In genomic region chr3:88544955-88545591, GRCm38 (mm10) we compare ENCODE assay signal across 14 mouse cellular contexts. TPM values are rescaled to one million over a fixed set of nuclear protein-coding genes. Genes with fewer than 3 reads are reported as not detected.
A peak's percentile ranks its signal among the peaks of the same experiment; 100 is the strongest.
DNase-seq lines count a peak whose midpoint lies in the region; ATAC-seq lines count a peak whose summit lies in the region.
"Had no signal": no experiment of that assay in that cellular context is flagged by ENCODE, and none has a peak within 500 bp of the region (broad histone marks: within the 10 kb centered on the region; RNA-seq: fewer than 3 reads in every experiment).

No protein-coding gene starts in this region.

- H3K4me2 ChIP-seq in hindbrain, embryonic 12.5 days (replicated peaks): no peak overlapping the region
- no peak overlapping the region for H3K4me2 ChIP-seq in hindbrain, embryonic 16.5 days (ENCODE audit: low read length)
- H3K4me2 ChIP-seq in stomach, embryonic 16.5 days (ENCODE audit: low read depth, low read length): peak overlapping the region; percentile 10; the same call in 1 of the 2 replicates
- no peak overlapping the region for H3K4me2 ChIP-seq in liver, embryonic 12.5 days

- H3K36me3 ChIP-seq in hindbrain, embryonic 12.5 days: peaks cover 9% of the 10 kb centered on the region
- no peaks in the 10 kb centered on the region for H3K36me3 ChIP-seq in hindbrain, embryonic 16.5 days (ENCODE audit: control insufficient read depth, insufficient read depth, low read length)
- no peaks in the 10 kb centered on the region for H3K36me3 ChIP-seq in stomach, embryonic 16.5 days (ENCODE audit: control insufficient read depth, insufficient read depth, low read length)
- peaks cover 3% of the 10 kb centered on the region; the same call in 1 of the 2 replicates for H3K36me3 ChIP-seq in liver, embryonic 12.5 days

- H3K9me3 ChIP-seq in hindbrain, embryonic 12.5 days (replicated peaks): no peaks in the 10 kb centered on the region
- no peaks in the 10 kb centered on the region for H3K9me3 ChIP-seq in hindbrain, embryonic 16.5 days (ENCODE audit: control insufficient read depth, low read length)
- no peaks in the 10 kb centered on the region for H3K9me3 ChIP-seq in stomach, embryonic 16.5 days (replicated peaks; ENCODE audit: control insufficient read depth, low read length)
- no peaks in the 10 kb centered on the region for H3K9me3 ChIP-seq in liver, embryonic 12.5 days (replicated peaks)

- H3K27ac ChIP-seq in hindbrain, embryonic 12.5 days: 0 out of 2 replicates have a peak overlapping the region, but pooled peaks have one; percentile 23
- no peak overlapping the region for H3K27ac ChIP-seq in hindbrain, embryonic 16.5 days (ENCODE audit: low read depth, low read length)
- H3K27ac ChIP-seq in stomach, embryonic 16.5 days (ENCODE audit: low read length): no peak overlapping the region
- no peak overlapping the region for H3K27ac ChIP-seq in liver, embryonic 12.5 days
- H3K27ac ChIP-seq: kidney, postnatal 0 days; liver, embryonic 14.5 days had no signal

- DNase-seq in spleen, adult 18-20 months: peak; percentile 37
- no peak for DNase-seq in spleen, adult 12 weeks (ENCODE audit: low spot score)
- DNase-seq: gastrocnemius, postnatal 36 days; right cerebral cortex, postnatal 4 days; thymus, postnatal 25 days had no signal

- 59% methylated on average over 20 of the region's 20 CpGs for WGBS in hindbrain, embryonic 12.5 days
- 70% methylated on average over 20 of the region's 20 CpGs for WGBS in hindbrain, embryonic 16.5 days
- 58% methylated on average over 20 of the region's 20 CpGs for WGBS in stomach, embryonic 16.5 days
- 50% methylated on average over 20 of the region's 20 CpGs for WGBS in liver, embryonic 12.5 days (ENCODE audit: insufficient replicate concordance)

- H3K4me3 ChIP-seq in hindbrain, embryonic 12.5 days: no peak overlapping the region
- no peak overlapping the region for H3K4me3 ChIP-seq in hindbrain, embryonic 16.5 days (ENCODE audit: low read length)
- no peak overlapping the region for H3K4me3 ChIP-seq in stomach, embryonic 16.5 days (replicated peaks; ENCODE audit: low read length)
- H3K4me3 ChIP-seq in liver, embryonic 12.5 days: no peak overlapping the region

- H3K27me3 ChIP-seq in hindbrain, embryonic 12.5 days: no peaks in the 10 kb centered on the region
- no peaks in the 10 kb centered on the region for H3K27me3 ChIP-seq in hindbrain, embryonic 16.5 days (replicated peaks; ENCODE audit: control insufficient read depth, insufficient read depth, low read length)
- no peaks in the 10 kb centered on the region for H3K27me3 ChIP-seq in stomach, embryonic 16.5 days (ENCODE audit: control insufficient read depth, insufficient read depth, low read length)
- no peaks in the 10 kb centered on the region for H3K27me3 ChIP-seq in liver, embryonic 12.5 days (replicated peaks)

- no peak for ATAC-seq in hindbrain, embryonic 12.5 days (ENCODE audit: low FRiP score)
- no peak for ATAC-seq in hindbrain, embryonic 16.5 days
- peak; percentile 54 for ATAC-seq in common myeloid progenitor, adult 5-6 weeks (replicated peaks; ENCODE audit: low read depth, poor library complexity, severe bottlenecking)
- ATAC-seq in stomach, embryonic 16.5 days (ENCODE audit: insufficient read depth, low FRiP score): no peak
- no peak for ATAC-seq in liver, embryonic 12.5 days

- H3K9ac ChIP-seq in hindbrain, embryonic 12.5 days: no peak overlapping the region
- H3K9ac ChIP-seq in hindbrain, embryonic 16.5 days (ENCODE audit: low read depth, low read length): no peak overlapping the region
- H3K9ac ChIP-seq in stomach, embryonic 16.5 days (ENCODE audit: low read length): no peak overlapping the region
- H3K9ac ChIP-seq in liver, embryonic 12.5 days: no peak overlapping the region
- H3K9ac ChIP-seq: liver, embryonic 14.5 days had no signal

- peaks cover 17% of the 10 kb centered on the region for H3K4me1 ChIP-seq in hindbrain, embryonic 12.5 days
- H3K4me1 ChIP-seq in hindbrain, embryonic 16.5 days (ENCODE audit: control insufficient read depth, insufficient read depth, low read depth, low read length): peaks cover 8% of the 10 kb centered on the region
- 0 out of 2 replicates have a peak, but pooled peaks cover 2% of the 10 kb centered on the region for H3K4me1 ChIP-seq in stomach, embryonic 16.5 days (ENCODE audit: control insufficient read depth, insufficient read depth, low read length)
- peaks cover 31% of the 10 kb centered on the region for H3K4me1 ChIP-seq in liver, embryonic 12.5 days

RNA-seq across cellular contexts. Expression of gene Rab25, which starts 3.0 kb away (rescaled TPM):
- polyA plus RNA-seq in hindbrain, embryonic 12.5 days (2016; fragmentation: Nextera tagmentation; extraction: Ambion mirVana): 1.5 and 2.4 TPM in 2 replicates
- 0.15 TPM in 1 of 2 replicates, not detected in the other for polyA plus RNA-seq in hindbrain, embryonic 16.5 days (2015; fragmentation: Nextera tagmentation; extraction: Ambion mirVana)
- not detected in 2 replicates for total RNA-seq in common myeloid progenitor, adult 5-6 weeks (2017)
- polyA plus RNA-seq in stomach, embryonic 16.5 days (2015; fragmentation: Nextera tagmentation; extraction: Ambion mirVana): 144 and 197 TPM in 2 replicates
- 0.70 TPM in 1 of 2 replicates, not detected in the other for polyA plus RNA-seq in liver, embryonic 12.5 days (2016; fragmentation: Nextera tagmentation; extraction: Ambion mirVana)
- total RNA-seq: gastrocnemius, postnatal 36 days; heart, postnatal 25 days; left cerebral cortex, adult 18-20 months had no signal

RNA-seq across cellular contexts. Expression of gene Lamtor2, which starts 7.8 kb away (rescaled TPM):
- polyA plus RNA-seq in hindbrain, embryonic 12.5 days (2016; fragmentation: Nextera tagmentation; extraction: Ambion mirVana): 124 and 140 TPM in 2 replicates
- 184 and 218 TPM in 2 replicates for polyA plus RNA-seq in hindbrain, embryonic 16.5 days (2015; fragmentation: Nextera tagmentation; extraction: Ambion mirVana)
- total RNA-seq in common myeloid progenitor, adult 5-6 weeks (2017): 47.2 and 56.0 TPM in 2 replicates
- polyA plus RNA-seq in stomach, embryonic 16.5 days (2015; fragmentation: Nextera tagmentation; extraction: Ambion mirVana): 188 and 190 TPM in 2 replicates
- 101 and 102 TPM in 2 replicates for polyA plus RNA-seq in liver, embryonic 12.5 days (2016; fragmentation: Nextera tagmentation; extraction: Ambion mirVana)

RNA-seq across cellular contexts. Expression of gene Ubqln4, which starts 8.5 kb away (rescaled TPM):
- polyA plus RNA-seq in hindbrain, embryonic 12.5 days (2016; fragmentation: Nextera tagmentation; extraction: Ambion mirVana): 59.4 and 60.7 TPM in 2 replicates
- 40.1 and 44.4 TPM in 2 replicates for polyA plus RNA-seq in hindbrain, embryonic 16.5 days (2015; fragmentation: Nextera tagmentation; extraction: Ambion mirVana)
- total RNA-seq in common myeloid progenitor, adult 5-6 weeks (2017): 47.1 and 48.5 TPM in 2 replicates
- polyA plus RNA-seq in stomach, embryonic 16.5 days (2015; fragmentation: Nextera tagmentation; extraction: Ambion mirVana): 33.3 and 34.0 TPM in 2 replicates
- polyA plus RNA-seq in liver, embryonic 12.5 days (2016; fragmentation: Nextera tagmentation; extraction: Ambion mirVana): 37.9 and 39.5 TPM in 2 replicates

RNA-seq across cellular contexts. Expression of gene Mex3a, which starts 12.9 kb away (rescaled TPM):
- 44.2 and 44.5 TPM in 2 replicates for polyA plus RNA-seq in hindbrain, embryonic 12.5 days (2016; fragmentation: Nextera tagmentation; extraction: Ambion mirVana)
- 20.4 and 22.1 TPM in 2 replicates for polyA plus RNA-seq in hindbrain, embryonic 16.5 days (2015; fragmentation: Nextera tagmentation; extraction: Ambion mirVana)
- total RNA-seq in common myeloid progenitor, adult 5-6 weeks (2017): 7.2 and 9.6 TPM in 2 replicates
- polyA plus RNA-seq in stomach, embryonic 16.5 days (2015; fragmentation: Nextera tagmentation; extraction: Ambion mirVana): 9.9 and 11.4 TPM in 2 replicates
- polyA plus RNA-seq in liver, embryonic 12.5 days (2016; fragmentation: Nextera tagmentation; extraction: Ambion mirVana): 2.8 and 3.1 TPM in 2 replicates

RNA-seq across cellular contexts. Expression of gene Ssr2, which starts 30.6 kb away (rescaled TPM):
- polyA plus RNA-seq in hindbrain, embryonic 12.5 days (2016; fragmentation: Nextera tagmentation; extraction: Ambion mirVana): 152 and 155 TPM in 2 replicates
- 133 and 167 TPM in 2 replicates for polyA plus RNA-seq in hindbrain, embryonic 16.5 days (2015; fragmentation: Nextera tagmentation; extraction: Ambion mirVana)
- 144 and 157 TPM in 2 replicates for total RNA-seq in common myeloid progenitor, adult 5-6 weeks (2017)
- polyA plus RNA-seq in stomach, embryonic 16.5 days (2015; fragmentation: Nextera tagmentation; extraction: Ambion mirVana): 307 and 360 TPM in 2 replicates
- polyA plus RNA-seq in liver, embryonic 12.5 days (2016; fragmentation: Nextera tagmentation; extraction: Ambion mirVana): 172 and 177 TPM in 2 replicates

Comparison
In these comparisons a context has a peak if more than half of its experiments do, and no peak if none do; other contexts are left out.
1. RNA of gene Rab25, which starts 3.0 kb away (polyA plus RNA-seq): 144 to 197 TPM in stomach, embryonic 16.5 days; 1.5 to 2.4 TPM in hindbrain, embryonic 12.5 days, 0.70 TPM in liver, embryonic 12.5 days and 0.15 TPM in hindbrain, embryonic 16.5 days; every median in the first group is over 10 times any median in the second.